Mouse (Mus musculus) small intestine, adult 2 months (tissue): ENCODE results near the gene Ttc17.

Experiments used
- CTCF ChIP-seq: fragments of 200-500 bp; IDR thresholded peaks from 2 replicates; pipeline ENCODE4 v1.5.1; 2012; ENCODE audit warnings: low read depth, mild to moderate bottlenecking, control low read depth, inconsistent platforms, low read length, moderate library complexity, mixed read lengths; ENCODE audit not compliant: insufficient replicate concordance, insufficient read length; ENCODE audit errors: extremely low read depth
- POLR2A ChIP-seq: fragments of 200-500 bp; IDR thresholded peaks from 2 replicates; pipeline ENCODE4 v1.6.1; 2012; ENCODE audit warnings: low read depth, mild to moderate bottlenecking, control low read depth, inconsistent platforms, low read length, moderate library complexity

DNA sequence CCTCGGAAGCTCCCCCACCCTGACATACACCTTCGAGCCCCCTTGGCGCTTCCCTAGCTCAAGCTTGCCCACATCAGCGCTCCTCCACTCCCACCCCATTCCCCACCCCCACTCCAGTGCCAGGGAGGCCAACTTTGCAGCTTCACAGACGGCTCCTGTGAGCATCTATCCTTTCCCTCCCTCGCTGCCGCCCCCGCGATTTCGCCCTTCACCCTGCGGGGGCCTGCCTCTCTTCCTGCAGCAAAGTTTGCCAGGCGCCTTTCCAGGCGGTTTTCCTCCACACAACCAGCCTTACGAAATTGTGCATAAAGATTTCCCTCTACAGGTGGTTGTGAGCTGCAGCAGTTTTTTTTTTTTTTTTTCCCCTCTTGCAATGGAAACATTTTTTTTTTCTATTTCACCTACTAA is 143.0 kb downstream of the Ttc17 start:
- no peak for TF ChIP-seq POLR2A
- no peak for TF ChIP-seq CTCF
